Mouse (Mus musculus): ENCODE data around the gene Col2a1. TPM values are rescaled to one million over a fixed set of nuclear protein-coding genes. Genes with fewer than 3 reads are reported as not detected.
A peak's percentile ranks its signal among the peaks of the same experiment; 100 is the strongest.

Gene Col2a1
- polyA plus RNA-seq, 1 experiment = 1.8 TPM

DNA sequence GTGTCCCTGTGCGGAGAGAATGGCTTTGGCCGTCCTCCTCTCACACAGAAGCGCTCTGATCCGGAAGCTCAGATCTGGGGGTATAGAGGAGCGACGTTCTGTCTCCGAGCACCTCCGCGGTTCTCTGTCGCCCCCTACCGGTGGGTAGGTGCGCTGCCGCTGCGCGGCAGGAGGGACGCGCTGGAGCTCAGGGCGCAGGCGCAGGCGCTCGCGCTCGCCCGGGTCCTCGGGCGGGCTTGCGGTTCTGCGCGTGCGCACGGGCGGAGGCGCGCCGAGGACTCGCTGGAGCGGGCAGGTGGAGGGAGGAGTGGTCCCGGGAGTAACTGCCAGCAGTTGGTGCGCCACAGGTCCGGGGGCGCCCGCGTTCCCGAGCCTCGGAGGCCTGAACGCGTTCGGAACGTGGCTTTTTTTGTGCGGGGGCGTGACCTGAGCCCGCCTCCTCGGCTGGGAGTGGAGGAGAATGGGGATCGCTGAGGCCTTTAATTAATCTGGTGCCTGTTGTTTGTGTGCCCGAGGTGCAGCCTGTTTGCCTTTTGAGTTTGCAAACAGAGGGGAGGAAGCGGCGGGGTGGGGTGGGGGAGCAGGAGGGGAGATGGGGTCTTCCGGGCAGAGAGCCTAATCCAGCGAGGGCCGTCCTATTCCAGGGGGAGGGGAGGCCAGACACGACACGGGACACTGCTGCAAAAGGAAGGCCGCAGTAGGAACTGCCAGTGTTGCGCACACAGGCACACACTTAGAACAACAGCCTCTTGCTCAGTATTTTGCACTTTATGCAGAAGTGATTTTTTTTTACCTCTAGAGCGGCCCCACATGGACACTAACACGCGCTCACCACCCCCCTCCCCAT, 40.3 kb downstream of the Col2a1 start, which contains the start of gene Tmem106c:
TSS of gene Tmem106c (plus strand) at position 212 of the 847 bp plus-strand sequence.
- DNase-seq (ENCODE audit: extremely low spot score in 1 of 2, low spot score in 1 of 2) = peak; percentile 71 to 94

DNA sequence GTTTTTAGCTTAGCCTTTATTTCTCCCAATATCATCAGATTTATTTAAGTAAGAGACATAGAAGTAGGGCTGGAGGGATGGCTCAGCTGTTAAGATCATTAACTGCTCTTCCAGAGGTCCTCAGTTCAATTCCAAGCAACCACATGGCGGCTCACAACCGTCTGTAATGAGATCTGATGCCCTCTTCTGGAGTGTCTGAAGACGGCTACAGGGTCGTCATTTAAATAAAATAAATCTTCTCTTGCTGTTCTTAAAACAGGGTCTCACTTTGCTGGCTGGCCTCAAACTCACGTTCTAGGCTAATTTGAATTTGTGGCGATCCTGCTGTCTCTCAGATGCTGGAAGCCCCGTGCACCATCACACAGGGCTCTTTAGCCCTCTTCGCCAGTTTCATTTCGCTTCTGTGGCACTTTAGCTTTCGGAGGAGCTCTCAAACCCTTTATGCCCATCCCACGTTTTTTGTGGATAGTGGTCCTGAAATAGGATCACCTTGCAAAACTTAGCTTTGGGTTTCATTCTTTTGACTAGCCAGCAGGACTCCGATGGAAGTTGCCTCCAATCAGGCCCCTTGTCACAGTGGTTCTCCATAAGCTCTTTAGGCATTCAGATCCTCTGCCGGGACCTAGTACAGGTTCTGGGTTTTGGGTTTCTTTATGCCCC, 41.0 kb downstream of the Col2a1 start:
- DNase-seq (ENCODE audit: extremely low spot score in 1 of 2, low spot score in 1 of 2) = peak in 1 of 2 experiments; percentile 17

DNA sequence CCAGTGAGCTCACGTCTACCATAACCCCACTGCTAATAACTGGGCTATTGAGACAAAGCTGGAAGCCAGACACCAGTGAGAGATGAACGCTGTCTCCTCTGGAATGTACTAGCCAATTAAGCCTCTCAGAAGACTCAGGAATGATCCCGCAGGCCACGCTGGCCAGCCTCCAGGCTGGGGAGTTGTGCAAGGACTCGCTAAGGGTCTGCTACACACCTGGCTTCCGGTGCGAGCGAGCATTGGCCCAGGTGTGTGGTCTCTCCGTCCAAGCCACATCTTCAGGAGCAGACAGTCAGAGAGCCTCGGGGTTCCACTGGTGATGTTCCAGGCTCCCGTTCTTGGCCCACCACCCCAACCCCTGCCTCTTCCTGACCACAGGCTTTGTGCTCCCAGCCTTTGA, 48.1 kb downstream of the Col2a1 start:
- DNase-seq (ENCODE audit: extremely low spot score in 1 of 2, low spot score in 1 of 2) = no peak

DNA sequence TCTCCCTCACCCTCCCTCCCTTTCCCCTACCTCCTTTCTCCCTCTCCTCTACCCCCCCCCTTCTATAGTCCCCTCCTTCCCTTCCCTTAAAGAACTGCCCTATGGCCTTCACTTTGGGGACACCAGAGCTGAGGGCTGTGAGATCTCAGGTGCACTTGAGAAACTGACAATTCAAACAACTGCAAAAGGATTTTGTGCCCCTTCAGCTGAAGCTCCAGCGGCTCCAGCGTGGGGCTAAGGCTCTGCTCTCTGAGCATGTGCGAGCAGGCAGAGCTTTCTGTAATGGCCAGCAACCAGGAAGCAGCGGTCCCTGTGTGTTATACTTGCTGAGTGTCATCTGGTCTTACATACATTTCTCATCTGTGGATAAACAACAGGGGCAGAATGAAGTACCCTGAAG, 48.8 kb downstream of the Col2a1 start:
- no peak for DNase-seq (ENCODE audit: extremely low spot score in 1 of 2, low spot score in 1 of 2)

DNA sequence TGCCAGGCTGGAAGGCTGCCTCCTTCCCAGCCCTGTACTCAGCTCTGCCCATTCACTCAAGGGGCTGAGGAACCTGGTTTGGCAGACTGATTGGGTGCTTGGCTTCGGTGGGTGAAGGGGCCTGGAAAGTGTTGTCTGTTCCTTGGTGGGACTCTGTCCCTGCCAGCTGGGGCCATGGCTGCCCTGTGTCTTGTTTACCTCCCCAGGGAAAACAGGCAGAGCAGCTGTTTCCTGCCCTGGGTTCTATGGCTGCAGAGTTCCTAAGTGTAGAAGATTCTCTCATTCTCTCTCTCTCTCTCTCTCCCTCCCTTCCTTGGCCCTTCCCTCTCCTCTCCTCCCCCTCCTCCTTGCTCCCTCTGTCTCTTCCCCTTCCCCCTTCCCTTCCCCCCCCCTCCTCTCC, 49.2 kb downstream of the Col2a1 start:
- DNase-seq (ENCODE audit: extremely low spot score in 1 of 2, low spot score in 1 of 2) = no peak

DNA sequence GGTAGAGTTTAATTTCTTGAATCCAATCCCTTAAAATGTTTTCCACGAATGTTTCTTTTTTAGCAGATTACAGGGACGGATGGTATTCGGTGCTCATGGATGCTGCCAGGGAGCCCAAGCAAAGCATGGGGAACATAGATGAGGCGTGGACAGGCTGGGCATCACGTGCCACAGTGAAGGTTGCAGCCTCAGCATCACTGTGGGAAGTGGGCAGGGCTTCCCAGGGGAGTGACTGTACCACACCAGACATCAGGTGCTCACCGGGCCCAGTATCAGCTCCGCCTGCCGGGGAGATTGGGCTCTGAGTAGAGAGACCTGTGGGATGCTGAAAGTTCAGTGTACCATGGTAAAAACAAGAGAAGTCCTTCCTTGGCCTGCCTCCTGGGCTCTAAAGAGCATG, 49.8 kb downstream of the Col2a1 start:
- DNase-seq (ENCODE audit: extremely low spot score in 1 of 2, low spot score in 1 of 2) = no peak

DNA sequence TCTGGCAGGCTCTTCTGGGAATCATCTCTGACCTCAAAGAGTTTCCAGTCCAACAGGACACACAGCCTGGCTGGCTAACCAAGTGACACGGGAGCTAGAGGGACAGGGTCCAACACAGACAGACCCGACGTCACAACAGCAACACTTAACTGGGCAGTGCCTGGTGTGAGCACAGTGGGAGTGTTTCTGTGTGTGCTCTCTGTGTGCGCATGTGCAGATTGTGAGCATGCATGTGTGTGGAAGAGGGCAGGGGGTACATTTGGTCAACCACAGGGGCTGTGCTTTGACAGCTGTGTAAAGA, 51.7 kb downstream of the Col2a1 start:
- no peak for DNase-seq (ENCODE audit: extremely low spot score in 1 of 2, low spot score in 1 of 2)

DNA sequence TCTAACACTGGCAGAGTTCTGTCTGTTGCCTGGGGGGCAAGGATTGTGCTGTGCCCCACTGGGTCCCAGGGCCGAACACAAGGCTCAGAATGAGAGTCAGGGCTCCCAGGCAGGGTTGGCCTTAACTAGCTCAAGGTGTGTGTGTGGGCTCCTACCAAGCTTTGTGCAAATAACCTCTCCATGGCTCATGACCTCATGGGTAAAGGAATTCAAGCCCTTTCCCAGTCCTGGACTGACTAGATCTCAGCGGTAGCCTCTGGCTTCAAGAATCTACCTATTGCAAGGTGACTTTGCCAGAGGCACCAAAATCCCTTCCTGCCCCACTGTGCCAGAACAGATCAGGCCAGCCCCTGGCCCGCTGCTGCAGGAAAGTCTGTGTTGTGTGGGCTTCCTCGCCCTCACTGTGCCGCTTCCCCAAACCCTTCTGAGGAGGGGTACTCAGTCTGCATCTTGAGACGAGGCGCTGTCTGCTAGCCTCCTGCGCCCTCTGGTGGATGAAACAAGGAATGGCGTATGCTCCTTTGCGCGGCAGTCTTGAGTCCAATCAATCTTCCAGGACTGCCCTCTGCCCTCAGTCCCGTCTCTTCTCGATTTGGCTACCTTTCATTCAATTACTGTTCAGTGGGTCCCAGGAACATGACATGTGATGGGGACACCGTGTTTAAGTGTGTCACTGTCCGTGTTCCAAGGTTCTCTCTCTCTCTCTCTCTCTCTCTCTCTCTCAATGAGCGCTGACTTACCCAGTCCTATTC, 52.2 kb downstream of the Col2a1 start:
- peak in 1 of 2 experiments; percentile 79 for DNase-seq (ENCODE audit: extremely low spot score in 1 of 2, low spot score in 1 of 2)

DNA sequence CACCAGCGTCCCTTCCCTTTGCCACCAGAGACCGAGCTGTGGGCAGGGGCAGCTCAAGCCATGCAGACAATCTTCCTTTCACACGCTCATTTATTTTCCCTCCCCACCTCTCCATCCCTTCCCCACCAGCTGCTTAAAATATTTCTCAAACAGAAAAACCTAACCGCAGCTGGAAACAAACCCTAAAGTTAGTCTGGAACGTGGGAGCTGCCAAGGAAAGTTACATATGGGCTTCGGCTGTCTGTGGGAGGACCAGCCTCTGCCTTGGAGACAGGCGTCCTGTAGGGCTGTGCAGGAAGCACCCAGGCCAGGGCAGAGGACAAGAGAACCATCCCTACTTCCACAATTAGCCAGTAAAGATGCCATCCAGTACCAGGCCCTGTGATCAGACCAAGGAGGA, 54.3 kb downstream of the Col2a1 start:
- DNase-seq (ENCODE audit: extremely low spot score in 1 of 2, low spot score in 1 of 2) = peak in 1 of 2 experiments; percentile 49

DNA sequence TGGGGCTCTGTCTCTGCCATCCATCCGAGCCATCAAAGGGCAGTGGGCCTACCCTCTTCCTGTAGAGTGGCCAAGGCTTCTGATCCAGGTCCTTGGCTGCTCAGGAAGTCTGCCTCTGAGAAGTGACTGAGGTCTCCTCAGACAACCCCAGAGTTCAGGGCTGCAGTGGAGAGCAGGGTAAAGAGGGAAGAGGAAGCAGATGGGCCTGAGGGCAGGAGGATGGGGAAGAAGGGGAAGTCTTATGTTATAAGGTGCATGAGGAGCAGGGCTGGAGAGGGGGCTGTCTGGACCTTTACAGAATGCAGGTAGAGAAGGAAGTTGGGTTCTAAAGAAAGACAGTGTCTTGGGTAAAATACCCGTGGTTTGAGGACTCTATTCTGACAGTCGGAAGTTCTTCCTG, 54.8 kb downstream of the Col2a1 start:
- no peak for DNase-seq (ENCODE audit: extremely low spot score in 1 of 2, low spot score in 1 of 2)

DNA sequence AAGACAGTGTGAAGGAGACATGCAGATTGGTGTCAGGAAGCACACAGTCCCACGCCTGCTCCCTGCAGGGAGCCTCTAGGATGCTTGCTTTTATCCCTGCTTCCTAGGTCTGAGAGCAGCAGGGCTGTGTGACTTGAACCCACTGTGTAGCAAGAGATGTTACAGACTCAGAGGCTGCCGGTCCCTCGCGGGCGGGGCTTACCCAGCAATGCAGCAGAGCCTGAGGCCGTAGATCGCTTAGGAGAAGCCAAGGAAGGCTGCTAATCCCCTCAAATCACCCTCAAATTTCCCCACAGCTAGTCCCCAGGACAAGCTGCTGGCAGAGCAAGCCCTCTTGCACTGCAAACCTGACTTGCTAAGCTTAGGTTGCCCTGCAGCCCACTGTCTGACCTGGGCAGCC, 55.8 kb downstream of the Col2a1 start:
- DNase-seq (ENCODE audit: extremely low spot score in 1 of 2, low spot score in 1 of 2) = no peak

DNA sequence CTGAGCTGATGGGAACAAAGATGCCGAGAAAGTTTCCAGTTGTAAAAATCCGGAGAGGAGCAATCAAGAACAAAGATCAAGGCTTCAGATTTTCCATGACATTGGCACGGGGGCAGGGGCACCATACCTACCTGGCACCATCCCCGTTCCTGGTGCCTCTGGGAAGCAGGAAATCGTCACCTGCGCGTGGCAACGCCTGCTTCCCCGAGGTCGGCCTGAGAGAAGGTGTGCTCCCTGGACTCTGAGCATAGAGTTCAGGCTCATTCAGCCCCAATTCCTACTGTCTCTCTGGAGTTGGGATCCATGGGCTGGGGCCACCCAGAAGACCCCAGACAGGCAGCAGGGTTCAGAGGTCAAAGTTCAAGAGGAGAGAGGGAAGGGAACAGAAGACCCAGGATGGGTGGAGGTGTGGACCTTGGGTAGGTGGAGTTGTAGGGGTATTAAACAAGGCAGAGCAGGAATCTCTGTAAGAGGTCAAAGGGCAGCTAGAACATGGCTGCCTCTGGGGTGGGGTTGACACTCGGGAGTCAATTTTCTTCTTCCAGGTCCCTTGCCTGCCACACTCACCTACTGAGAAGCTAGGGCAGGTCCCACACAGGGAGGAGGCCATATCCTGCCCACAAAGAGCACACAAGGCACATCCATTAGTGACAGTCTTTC, 58.7 kb downstream of the Col2a1 start:
- DNase-seq (ENCODE audit: extremely low spot score in 1 of 2, low spot score in 1 of 2) = no peak

DNA sequence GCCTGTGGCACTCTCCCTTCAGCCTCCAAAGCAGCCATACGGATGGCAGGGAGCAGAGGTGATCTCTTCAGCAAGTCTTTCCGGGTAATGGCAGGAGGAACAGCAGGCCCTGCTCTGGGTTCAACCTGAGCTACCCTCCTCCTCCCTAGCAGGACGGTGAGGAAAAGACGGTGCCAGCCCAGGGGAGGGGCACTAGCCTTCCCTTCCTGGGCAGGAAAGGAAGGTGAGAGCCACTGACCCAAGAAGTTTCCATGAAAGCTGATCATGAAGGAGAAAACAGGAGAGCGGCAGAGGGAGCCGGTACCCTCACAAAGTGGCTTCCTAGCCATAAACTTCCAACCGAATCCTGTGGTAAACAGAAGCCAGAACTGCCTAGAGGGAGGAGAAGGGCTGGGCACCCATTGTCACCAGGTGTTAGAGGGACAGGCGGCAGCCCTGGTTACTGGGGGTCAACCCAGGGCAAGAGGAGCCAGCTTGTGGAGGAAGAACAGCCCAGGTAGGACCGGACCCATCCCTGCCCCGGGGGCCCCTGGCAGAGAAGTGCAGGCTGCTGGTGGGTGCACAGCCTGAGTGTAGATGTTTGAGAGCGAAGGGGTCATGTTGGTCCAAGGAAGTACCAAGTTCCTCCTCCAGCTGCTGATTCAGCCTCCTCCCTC, 59.4 kb downstream of the Col2a1 start:
- DNase-seq (ENCODE audit: extremely low spot score in 1 of 2, low spot score in 1 of 2) = no peak

DNA sequence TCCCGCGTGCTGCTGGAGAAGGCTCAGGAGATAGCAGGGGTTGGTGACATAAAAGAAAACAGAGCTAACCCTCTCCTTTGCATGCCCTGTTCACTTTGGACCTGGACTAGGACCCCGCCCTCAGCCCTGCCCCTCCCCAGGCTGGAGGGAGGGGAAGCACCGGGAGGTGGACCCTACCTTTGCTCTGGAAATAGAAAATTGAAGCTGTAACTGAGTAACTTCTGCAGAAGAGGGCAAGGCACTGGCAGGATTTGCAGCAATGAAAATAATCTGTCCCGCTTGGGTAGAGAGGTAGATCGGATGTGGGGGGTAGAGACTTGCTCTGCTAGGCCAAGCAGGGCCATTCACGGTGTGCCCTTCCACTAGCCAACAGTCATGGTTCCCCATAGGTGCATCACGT, 61.1 kb downstream of the Col2a1 start:
- no peak for DNase-seq (ENCODE audit: extremely low spot score in 1 of 2, low spot score in 1 of 2)

DNA sequence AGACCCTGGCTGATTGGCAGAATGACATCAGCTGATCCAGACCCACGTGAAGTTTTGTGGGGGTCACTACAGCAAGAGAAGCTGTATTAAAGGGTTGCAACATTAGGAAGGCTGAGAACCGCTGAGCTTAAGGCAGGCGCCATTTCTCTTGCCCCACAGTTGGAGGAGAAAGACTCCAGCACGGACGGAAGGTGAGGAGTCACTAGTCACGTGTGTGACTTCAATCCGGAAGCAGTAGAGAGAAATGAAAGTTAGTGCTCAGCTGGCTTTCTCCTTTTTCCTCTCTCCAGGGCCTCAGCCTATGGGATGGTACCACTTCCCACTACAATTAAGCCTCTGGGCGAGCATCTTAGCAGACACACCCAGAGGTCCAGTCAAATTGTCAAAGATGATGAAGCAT, 62.0 kb downstream of the Col2a1 start:
- no peak for DNase-seq (ENCODE audit: extremely low spot score in 1 of 2, low spot score in 1 of 2)

DNA sequence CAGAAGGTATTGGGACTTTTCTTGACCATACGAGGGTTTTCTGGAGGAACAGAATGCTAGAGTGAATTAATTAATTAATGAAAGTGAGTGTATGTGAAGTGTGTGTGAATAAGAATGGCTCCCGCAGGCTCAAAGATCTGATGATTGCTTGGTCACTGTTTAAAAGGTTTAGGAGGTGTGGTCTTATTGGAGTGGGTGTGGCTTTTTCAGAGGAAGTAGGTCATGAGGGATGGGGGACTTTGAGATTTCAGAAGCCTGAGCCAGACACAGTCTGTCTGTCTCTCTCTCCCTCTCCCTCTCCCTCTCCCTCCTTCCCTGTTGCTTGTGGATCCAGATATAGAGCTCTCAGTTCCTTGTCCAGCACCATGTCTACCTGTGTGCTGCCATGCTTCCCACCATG, 63.2 kb downstream of the Col2a1 start:
- no peak for DNase-seq (ENCODE audit: extremely low spot score in 1 of 2, low spot score in 1 of 2)

DNA sequence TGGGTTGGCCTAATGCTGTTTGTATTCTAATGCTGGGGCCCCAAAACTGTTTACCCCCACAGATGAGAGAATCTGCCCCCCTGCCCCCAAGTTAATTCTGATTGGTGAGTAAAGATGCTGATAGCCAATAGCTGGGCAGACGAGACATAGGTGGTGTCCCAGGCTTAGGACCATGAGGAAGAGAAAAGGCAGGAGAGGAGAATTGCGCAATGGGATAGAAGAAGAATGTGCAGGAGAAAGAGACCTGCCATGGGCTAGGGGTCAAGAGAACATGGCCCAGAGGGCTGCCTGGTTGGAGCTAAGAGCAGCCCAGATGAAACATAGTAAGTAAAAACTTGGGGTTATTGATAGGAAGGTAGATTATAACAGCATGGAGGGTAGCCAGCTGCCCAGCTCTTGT, 64.4 kb downstream of the Col2a1 start:
- no peak for DNase-seq (ENCODE audit: extremely low spot score in 1 of 2, low spot score in 1 of 2)

DNA sequence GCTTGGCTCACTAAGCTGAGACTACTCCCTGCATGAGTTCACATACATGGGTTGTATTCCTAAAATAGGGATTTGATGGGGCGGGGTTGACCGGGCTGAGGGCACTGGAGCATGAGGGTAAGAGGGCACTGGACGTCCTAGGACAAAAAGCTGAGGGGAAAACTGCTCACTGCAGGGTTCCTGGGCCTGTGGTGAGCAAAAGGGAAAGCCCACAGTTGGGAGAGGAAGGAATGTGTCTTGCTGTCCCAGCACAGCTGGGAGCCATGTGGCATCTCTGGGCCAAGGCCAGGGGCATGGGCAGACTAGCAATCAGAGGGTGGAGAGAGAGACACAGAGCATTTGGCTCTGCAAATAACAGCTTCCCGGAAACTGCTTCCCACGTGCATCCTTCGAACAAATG, 65.9 kb downstream of the Col2a1 start:
- DNase-seq (ENCODE audit: extremely low spot score in 1 of 2, low spot score in 1 of 2) = no peak

DNA sequence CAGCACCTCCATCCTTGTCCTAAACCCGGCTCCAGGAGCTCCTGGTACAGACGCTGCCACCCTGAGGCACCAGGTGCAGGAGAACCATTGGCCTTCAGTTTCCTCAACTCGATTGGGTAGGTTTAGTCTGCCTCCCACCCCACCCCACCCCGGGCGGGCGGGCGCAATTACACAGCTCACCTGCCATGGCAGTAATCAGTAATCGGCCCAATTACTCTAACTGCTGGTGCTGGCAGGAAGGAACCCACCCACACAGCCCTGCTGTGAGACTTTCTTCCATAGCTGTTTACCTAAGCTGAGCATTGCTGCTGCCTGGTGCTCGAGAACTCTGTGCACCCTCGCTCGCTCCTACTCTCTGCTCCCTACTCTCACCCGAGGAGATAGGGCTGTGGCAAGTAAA, 72.1 kb downstream of the Col2a1 start:
- peak in 1 of 2 experiments; percentile 25 for DNase-seq (ENCODE audit: extremely low spot score in 1 of 2, low spot score in 1 of 2)

DNA sequence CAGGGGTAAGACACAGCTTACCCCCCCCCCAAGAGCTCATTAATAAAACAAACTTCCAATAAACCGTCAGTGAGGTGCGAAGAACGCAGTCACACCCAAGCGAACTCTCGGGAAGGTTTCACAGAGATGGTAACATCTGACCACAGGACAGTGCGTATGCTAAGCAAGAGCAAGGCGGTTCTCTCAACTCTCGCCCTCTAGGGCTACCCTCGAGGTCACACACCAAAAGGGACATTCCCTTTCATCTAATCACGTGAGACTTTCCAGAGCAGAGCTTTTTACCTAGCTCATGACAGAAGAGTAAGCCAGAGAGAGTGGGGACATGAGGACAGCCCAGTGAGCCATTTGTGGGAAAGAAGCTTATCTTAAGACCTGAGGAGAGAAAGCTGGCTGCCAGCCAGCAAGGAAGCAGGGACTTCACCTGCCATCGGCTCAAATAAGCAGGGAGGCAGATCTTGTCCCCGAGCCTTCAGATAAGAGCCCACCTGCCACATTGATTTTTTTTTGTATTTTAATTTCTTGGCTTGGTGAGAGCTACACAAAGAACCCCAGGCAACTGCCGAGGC, 75.2 kb downstream of the Col2a1 start:
- DNase-seq (ENCODE audit: extremely low spot score in 1 of 2, low spot score in 1 of 2) = no peak
